Mouse (Mus musculus): ENCODE data around the gene Fam110a.

- TF ChIP-seq CTCF (conservative IDR thresholded peaks at IDR 0.05; ENCODE audit: low read length) = no peak
- TF ChIP-seq POU5F1 (IDR thresholded peaks at IDR 0.05; ENCODE audit: borderline replicate concordance, low read length) = no peak
- TF ChIP-seq NANOG (IDR thresholded peaks at IDR 0.05; ENCODE audit: borderline replicate concordance, low read length) = no peak
These were observed 42.1 kb downstream of the Fam110a start for GRCm38 (mm10) chr2:151937893-151938292.
